Comparison of ENCODE assay signal across 17 mouse cellular contexts in genomic region chr9:113191163-113191562, GRCm38 (mm10).
DNase-seq lines count a peak whose midpoint lies in the region; ATAC-seq lines count a peak whose summit lies in the region.
"Had no signal": no experiment of that assay in that cellular context is flagged by ENCODE, and none has a peak within 500 bp of the region (broad histone marks: within the 10 kb centered on the region; RNA-seq: fewer than 3 reads in every experiment).

No protein-coding gene starts in this region.

- H3K4me1 ChIP-seq in forebrain, embryonic 16.5 days (replicated peaks; ENCODE audit: control insufficient read depth, insufficient read depth, low read length), result no peaks in the 10 kb centered on the region
- H3K4me1 ChIP-seq in forebrain, embryonic 11.5 days (replicated peaks; ENCODE audit: control insufficient read depth, insufficient read depth, low read length), result no peaks in the 10 kb centered on the region
- H3K4me1 ChIP-seq: embryonic facial prominence, embryonic 15.5 days; heart, embryonic 12.5 days; hindbrain, embryonic 15.5 days had no signal

- H3K27ac ChIP-seq in forebrain, embryonic 16.5 days (ENCODE audit: low read length), result peak overlapping the region; percentile 54; the same call in 1 of the 2 replicates
- no peak overlapping the region for H3K27ac ChIP-seq in forebrain, embryonic 11.5 days (ENCODE audit: low read depth, low read length)
- H3K27ac ChIP-seq: embryonic facial prominence, embryonic 15.5 days; hindbrain, embryonic 15.5 days had no signal

- no peak for DNase-seq in forebrain, embryonic 11.5 days (ENCODE audit: low spot score)
- peak; percentile 12 for DNase-seq in layer of hippocampus, adult 11-12 months (ENCODE audit: low spot score)
- no peak for DNase-seq in layer of hippocampus, postnatal 25 days (ENCODE audit: extremely low spot score in 1 of 2, low spot score in 1 of 2)
- peak; percentile 62 to 75 for DNase-seq in right cerebral cortex, postnatal 10 days (ENCODE audit: low spot score in 2 of 2)
- no peak for DNase-seq in right cerebral cortex, postnatal 25 days
- DNase-seq: adrenal gland, adult 2 months; adrenal gland, postnatal 25 days; cerebellum, adult 11 months; cerebellum, adult 8-10 months; cerebellum, postnatal 14 days; gastrocnemius, postnatal 14 days had no signal

- no peaks in the 10 kb centered on the region for H3K36me3 ChIP-seq in forebrain, embryonic 16.5 days (ENCODE audit: control insufficient read depth, insufficient read depth)
- no peaks in the 10 kb centered on the region for H3K36me3 ChIP-seq in forebrain, embryonic 11.5 days (ENCODE audit: control insufficient read depth, insufficient read depth, low read length)
- H3K36me3 ChIP-seq: embryonic facial prominence, embryonic 15.5 days; heart, embryonic 12.5 days; hindbrain, embryonic 15.5 days had no signal

- H3K27me3 ChIP-seq in forebrain, embryonic 16.5 days (replicated peaks; ENCODE audit: control insufficient read depth, insufficient read depth, low read length), result no peaks in the 10 kb centered on the region
- H3K27me3 ChIP-seq in forebrain, embryonic 11.5 days (ENCODE audit: control insufficient read depth, insufficient read depth, low read length), result no peaks in the 10 kb centered on the region
- H3K27me3 ChIP-seq: embryonic facial prominence, embryonic 15.5 days; heart, embryonic 12.5 days; hindbrain, embryonic 15.5 days had no signal

- no peak overlapping the region for H3K4me3 ChIP-seq in forebrain, embryonic 16.5 days (replicated peaks; ENCODE audit: low read length)
- H3K4me3 ChIP-seq in forebrain, embryonic 11.5 days (ENCODE audit: low read depth, low read length), result no peak overlapping the region
- H3K4me3 ChIP-seq: embryonic facial prominence, embryonic 15.5 days; heart, embryonic 12.5 days; hindbrain, embryonic 15.5 days had no signal

- no peak overlapping the region for H3K9ac ChIP-seq in forebrain, embryonic 16.5 days (replicated peaks; ENCODE audit: low read depth, low read length)
- no peak overlapping the region for H3K9ac ChIP-seq in forebrain, embryonic 11.5 days (ENCODE audit: low read length)
- H3K9ac ChIP-seq: embryonic facial prominence, embryonic 15.5 days; heart, embryonic 12.5 days; hindbrain, embryonic 15.5 days had no signal

- no peak for ATAC-seq in forebrain, embryonic 16.5 days
- no peak for ATAC-seq in forebrain, embryonic 11.5 days (replicated peaks; ENCODE audit: low FRiP score)
- ATAC-seq in erythroblast, adult 5-6 weeks (replicated peaks; ENCODE audit: low FRiP score, poor library complexity, severe bottlenecking), result no peak
- ATAC-seq: intestine, embryonic 16.5 days had no signal

- no peaks in the 10 kb centered on the region for H3K9me3 ChIP-seq in forebrain, embryonic 16.5 days (ENCODE audit: control insufficient read depth, low read length)
- no peaks in the 10 kb centered on the region for H3K9me3 ChIP-seq in forebrain, embryonic 11.5 days (ENCODE audit: control insufficient read depth, low read length)
- H3K9me3 ChIP-seq: embryonic facial prominence, embryonic 15.5 days; heart, embryonic 12.5 days; hindbrain, embryonic 15.5 days had no signal

- H3K4me2 ChIP-seq in forebrain, embryonic 16.5 days (ENCODE audit: low read length), result no peak overlapping the region
- H3K4me2 ChIP-seq in forebrain, embryonic 11.5 days (ENCODE audit: low read depth, low read length, severe bottlenecking), result no peak overlapping the region
- H3K4me2 ChIP-seq: embryonic facial prominence, embryonic 15.5 days; heart, embryonic 12.5 days; hindbrain, embryonic 15.5 days had no signal

- WGBS in forebrain, embryonic 16.5 days, result 61% methylated on average over 3 of the region's 3 CpGs
- WGBS in forebrain, embryonic 11.5 days, result 87% methylated on average over 3 of the region's 3 CpGs

Comparison
In these comparisons a context has a peak if more than half of its experiments do, and no peak if none do; other contexts are left out.
1. DNase-seq: peak in layer of hippocampus, adult 11-12 months (single experiment) and right cerebral cortex, postnatal 10 days (2 of 2); none in forebrain, embryonic 11.5 days (single experiment), layer of hippocampus, postnatal 25 days (0 of 2) and right cerebral cortex, postnatal 25 days (single experiment).